Mouse (Mus musculus) left cerebral cortex, postnatal 25 days (tissue): ENCODE measurements at regions not wholly inside any gene's neighbourhood (a gene's known extent, or its start where the extent isn't known, plus 50 kb on each side); places are given as distances from the start of the nearest gene placed in this dataset.
A peak's percentile ranks its signal among the peaks of the same experiment; 100 is the strongest.

Experiments
- DNase-seq, 2 experiments: peaks; one replicate each; pipeline ENCODE4 v3.0.0; 2022; ENCODE audit warnings: low spot score in 2 of 2, mixed read lengths in 1 of 2
- intact Hi-C: fragments of 180-260 bp; cut with DNase I; formaldehyde crosslinking; loops from one replicate; pipeline ENCODE4 v1.15.1; 2025

GRCm38 (mm10) chr17:14764796-14765195 is 70.8 kb upstream of the Thbs2 start:
- intact Hi-C loops = no loop called here

GRCm38 (mm10) chr17:14753095-14753494 is 59.1 kb upstream of the Thbs2 start:
- DNase-seq = no peak
- intact Hi-C loops = no loop called here

More at GRCm38 (mm10) chr17:14764796-14765195, 70.8 kb upstream of the Thbs2 start:
- no peak for DNase-seq

- intact Hi-C loops = no loop called here
- DNase-seq = no peak
Measured at GRCm38 (mm10) chr17:14750519-14751145, 56.6 kb upstream of the Thbs2 start.

- intact Hi-C loops = no loop called here
- no peak for DNase-seq
Measured at GRCm38 (mm10) chr17:14749281-14749680, 55.2 kb upstream of the Thbs2 start.

- intact Hi-C loops = no loop called here
- peak in 1 of 2 experiments; percentile 12 for DNase-seq
Measured at GRCm38 (mm10) chr17:14747255-14747869, 53.3 kb upstream of the Thbs2 start.

- DNase-seq = no peak
- intact Hi-C loops = no loop called here
Measured at GRCm38 (mm10) chr17:14745512-14745911, 51.5 kb upstream of the Thbs2 start.

- intact Hi-C loops = no loop called here
- DNase-seq = no peak
Measured at GRCm38 (mm10) chr17:14744010-14744409, 50.0 kb upstream of the Thbs2 start.
